Mouse (Mus musculus): ENCODE measurements around the gene Npl.

DNA sequence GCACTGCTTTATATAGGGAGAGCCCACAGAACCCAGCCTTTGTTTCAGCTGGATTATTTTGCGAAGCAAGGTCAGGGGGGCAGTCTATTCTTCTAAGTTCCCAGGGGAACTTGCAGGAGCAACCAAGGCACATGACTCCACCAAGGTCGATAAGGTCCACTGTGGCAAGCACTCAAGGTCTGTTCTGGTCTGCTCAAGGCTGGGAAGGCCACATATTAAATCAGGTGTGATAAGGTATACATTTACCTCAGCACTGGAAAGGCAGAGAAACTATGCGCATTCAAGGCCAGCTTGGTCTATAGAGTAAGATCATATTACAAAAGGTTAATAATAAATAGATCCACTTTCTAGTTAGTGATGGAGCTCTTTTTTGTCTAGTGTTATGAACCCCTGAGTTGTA, 53.8 kb downstream of the Npl start:
- TF ChIP-seq CTCF (IDR thresholded peaks at IDR 0.05; ENCODE audit: insufficient read depth, low read depth, low read length) (no peak), POLR2A (IDR thresholded peaks at IDR 0.05; ENCODE audit: insufficient read depth, low read depth, low read length) (no peak)
